Mouse (Mus musculus) heart, postnatal 0 days (tissue): ENCODE data around the gene Prm2. TPM values are rescaled to one million over a fixed set of nuclear protein-coding genes. Genes with fewer than 3 reads are reported as not detected.
A peak's percentile ranks its signal among the peaks of the same experiment; 100 is the strongest.

Experiments
- ATAC-seq: fragments of 200-750 bp; cut with Nextera tagmentation; 2 replicates; pipeline ENCODE4 v1.8.0; 2017; ENCODE audit warnings: low read depth, moderate number of reproducible peaks, moderate library complexity; ENCODE audit not compliant: insufficient read depth
- DNase-seq: peaks from one replicate; pipeline ENCODE4 v3.0.0-alpha.2; 2016; ENCODE audit warnings: low spot score
- H3K27ac ChIP-seq: fragments of 300-500 bp; sonication (generic); 2 replicates; pipeline ENCODE4 v1.5.1; 2014; ENCODE audit warnings: low read depth, mild to moderate bottlenecking
- H3K27me3 ChIP-seq: fragments of 300-500 bp; sonication (generic); 2 replicates; pipeline ENCODE4 v1.6.1; 2014; ENCODE audit warnings: low read length, mixed read lengths; ENCODE audit not compliant: control insufficient read depth, insufficient read depth
- H3K36me3 ChIP-seq: fragments of 300-500 bp; sonication (generic); replicated peaks from 2 replicates; pipeline ENCODE4 v1.6.1; 2014; ENCODE audit warnings: low read length, mixed read lengths; ENCODE audit not compliant: control insufficient read depth, insufficient read depth
- H3K4me1 ChIP-seq: fragments of 300-500 bp; sonication (generic); 2 replicates; pipeline ENCODE4 v1.6.1; 2014; ENCODE audit warnings: antibody characterized with exemption; ENCODE audit not compliant: control insufficient read depth, insufficient read depth
- H3K4me2 ChIP-seq: fragments of 300-500 bp; sonication (generic); 2 replicates; pipeline ENCODE4 v1.6.1; 2014; ENCODE audit warnings: low read depth, mild to moderate bottlenecking, low read length, moderate library complexity
- H3K4me3 ChIP-seq: fragments of 300-500 bp; sonication (generic); 2 replicates; pipeline ENCODE4 v1.5.1; 2014; ENCODE audit warnings: low read depth, low read length
- H3K9ac ChIP-seq: fragments of 300-500 bp; sonication (generic); replicated peaks from 2 replicates; pipeline ENCODE4 v1.6.1; 2014; ENCODE audit warnings: low read depth, low read length, mixed read lengths
- H3K9me3 ChIP-seq: fragments of 300-500 bp; sonication (generic); replicated peaks from 2 replicates; pipeline ENCODE4 v1.6.1; 2016; ENCODE audit warnings: low read length; ENCODE audit not compliant: control insufficient read depth
- CTCF ChIP-seq: IDR thresholded peaks from 2 replicates; pipeline ENCODE4 v1.5.1; 2016; ENCODE audit warnings: antibody characterized with exemption, control low read depth, low read depth
- EP300 ChIP-seq: IDR thresholded peaks from 2 replicates; pipeline ENCODE4 v1.6.1; 2016; ENCODE audit warnings: antibody characterized with exemption, low read depth
- WGBS: fragments of 180-500 bp; shearing (Covaris S2); extraction: QIAGEN DNeasy Blood & Tissue Kit; methylation state at CpG from one replicate; pipeline ENCODE4 v1.1.7; 2014; 5-methylcytosine and 5-hydroxymethylcytosine counted together
- polyA plus RNA-seq: library from polyadenylated mRNA; unstranded; fragments of >200 nt; fragmentation: Nextera tagmentation; extraction: Ambion mirVana; gene quantifications from 2 replicates; pipeline ENCODE4 v1.2.1, GENCODE M21; 2015
- total RNA-seq: library from RNA; depleted of rRNA; stranded (reverse); fragments of >200 nt; gene quantifications from 2 replicates; pipeline ENCODE4 v1.2.3, GENCODE M21; 2014; ENCODE audit warnings: low replicate concordance

Gene Prm2
- total and polyA plus RNA-seq, 2 experiments from 2014 or later, result not detected

GRCm38 (mm10) chr16:10787548-10788058 is 8.3 kb downstream of the Prm2 start:
- TF ChIP-seq CTCF, result no peak
- no peak for TF ChIP-seq EP300
- no peak for ATAC-seq
- Histone ChIP-seq H3K36me3 (no peaks in the 10 kb centered on the region), H3K4me3 (no peak overlapping the region), H3K9me3 (no peaks in the 10 kb centered on the region), H3K9ac (no peak overlapping the region), H3K27me3 (no peaks in the 10 kb centered on the region), H3K4me1 (peaks cover 20% of the 10 kb centered on the region), H3K27ac (no peak overlapping the region), H3K4me2 (no peak overlapping the region)
- 60% methylated on average over 7 of the region's 7 CpGs for WGBS
- no peak for DNase-seq

DNA sequence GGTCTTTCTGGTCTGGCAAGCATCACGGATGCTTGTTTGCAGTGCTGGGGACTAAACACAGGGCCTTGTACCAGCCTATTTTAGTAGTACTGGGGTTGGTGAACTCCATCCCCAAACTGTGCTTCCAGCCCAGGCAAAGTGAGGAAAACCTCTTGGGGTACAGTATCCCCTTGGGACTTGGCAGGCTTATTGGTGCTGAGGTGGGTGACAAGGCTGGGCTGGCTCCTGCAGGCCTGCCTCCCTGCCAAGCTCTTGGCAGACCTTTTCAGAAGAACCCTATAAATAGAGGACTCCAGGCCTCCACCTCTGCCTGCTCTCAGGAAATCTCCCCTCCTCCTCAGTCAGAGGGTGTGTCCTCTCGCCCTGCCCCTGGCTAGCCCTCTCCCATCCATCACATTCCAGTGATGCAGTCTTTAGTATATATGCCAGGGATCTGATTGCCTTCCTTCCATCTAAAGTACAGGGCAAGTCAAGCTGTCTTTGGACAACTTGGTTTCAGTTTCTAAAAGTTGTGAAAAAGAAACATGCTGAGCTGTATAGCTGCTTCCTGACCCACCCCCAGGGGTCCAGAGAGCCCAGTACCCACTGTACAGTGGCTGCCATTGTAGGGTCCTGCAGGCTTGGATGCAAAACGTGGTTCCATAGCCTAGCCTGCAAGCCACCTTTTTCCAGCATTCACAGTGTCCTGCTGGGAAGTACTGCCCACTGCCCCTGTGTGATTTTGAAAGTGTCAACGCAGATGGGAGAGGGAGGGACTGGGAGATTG is 9.0 kb downstream of the Prm2 start:
- no peak for TF ChIP-seq CTCF
- no peak for TF ChIP-seq EP300
- Histone ChIP-seq H3K27me3 (no peaks in the 10 kb centered on the region), H3K9ac (no peak overlapping the region), H3K4me1 (peaks cover 27% of the 10 kb centered on the region), H3K9me3 (no peaks in the 10 kb centered on the region), H3K4me2 (no peak overlapping the region), H3K27ac (peak overlapping the region; percentile 94), H3K36me3 (no peaks in the 10 kb centered on the region), H3K4me3 (no peak overlapping the region)
- DNase-seq, result peak; percentile 60
- 40% methylated on average over 4 of the region's 4 CpGs for WGBS
- 0 out of 2 replicates have a peak, but pooled peaks have one; percentile 6 for ATAC-seq

DNA sequence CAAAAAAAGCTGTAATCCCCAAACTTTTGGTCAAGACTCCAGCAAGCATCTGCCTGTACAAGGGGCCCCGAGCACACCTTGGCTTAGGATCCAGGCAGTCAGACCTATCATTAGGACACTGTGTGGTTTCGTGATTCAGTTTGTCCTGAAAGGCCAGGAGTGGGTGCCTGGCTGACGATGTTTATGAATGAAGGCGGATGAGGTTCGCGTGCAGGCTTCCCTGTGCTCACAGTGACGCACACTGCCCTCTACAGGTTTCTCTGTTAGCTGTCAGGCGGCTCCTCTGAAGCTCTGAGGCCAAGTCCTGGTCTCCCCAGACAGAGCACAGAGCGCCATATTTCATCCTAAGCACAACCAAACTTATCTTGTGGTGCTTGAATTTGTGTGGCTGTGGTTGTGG is 9.6 kb downstream of the Prm2 start:
- ATAC-seq (peak; percentile 46), DNase-seq (peak; percentile 92)
- Histone ChIP-seq H3K9ac (peak overlapping the region; percentile 73), H3K36me3 (no peaks in the 10 kb centered on the region), H3K9me3 (no peaks in the 10 kb centered on the region), H3K27me3 (no peaks in the 10 kb centered on the region), H3K27ac (peak overlapping the region; percentile 94), H3K4me1 (peaks cover 28% of the 10 kb centered on the region), H3K4me2 (peak overlapping the region; percentile 93), H3K4me3 (peak overlapping the region; percentile 79)
- TF ChIP-seq CTCF (peak; percentile 84), EP300 (no peak)
- WGBS, result 1% methylated on average over 9 of the region's 9 CpGs

GRCm38 (mm10) chr16:10785371-10786231 is 10.3 kb downstream of the Prm2 start, which contains the start of gene Socs1:
Gene Socs1, minus strand, starts transcription at chr16:10785536.
- H3K9ac ChIP-seq, result peak within 1 kb of the TSS; percentile 73
- ATAC-seq, result peak; percentile 78
- H3K36me3 ChIP-seq, result no peaks in the 10 kb centered on the region
- under 1% methylated on average over 59 of the region's 59 CpGs for WGBS
- H3K4me1 ChIP-seq, result peaks cover 28% of the 10 kb centered on the region
- TF ChIP-seq EP300 (no peak; the same call in none of the 2 replicates), CTCF (no peak)
- peak within 1 kb of the TSS; percentile 79 for H3K4me3 ChIP-seq
- no peaks in the 10 kb centered on the region for H3K27me3 ChIP-seq
- H3K4me2 ChIP-seq, result peak within 1 kb of the TSS; percentile 93
- no peaks in the 10 kb centered on the region for H3K9me3 ChIP-seq
- peak; percentile 93 for DNase-seq
- peak within 1 kb of the TSS; percentile 94 for H3K27ac ChIP-seq

- Histone ChIP-seq H3K9ac (peak overlapping the region; percentile 73), H3K4me3 (peak overlapping the region; percentile 79), H3K4me1 (peaks cover 28% of the 10 kb centered on the region), H3K9me3 (no peaks in the 10 kb centered on the region), H3K36me3 (no peaks in the 10 kb centered on the region), H3K27ac (peak overlapping the region; percentile 94), H3K27me3 (no peaks in the 10 kb centered on the region), H3K4me2 (peak overlapping the region; percentile 93)
- TF ChIP-seq EP300, result no peak; the same call in 1 of the 2 replicates
- peak; percentile 89 for TF ChIP-seq CTCF
- peak; percentile 79 for DNase-seq
- under 1% methylated on average over 25 of the region's 55 CpGs for WGBS
- ATAC-seq, result peak; percentile 77
Measured at GRCm38 (mm10) chr16:10784793-10785370, 11.1 kb downstream of the Prm2 start.
